ENCODE assay signal across 8 mouse cellular contexts in genomic region chr8:3280266-3280910, GRCm38 (mm10). TPM values are rescaled to one million over a fixed set of nuclear protein-coding genes. Genes with fewer than 3 reads are reported as not detected.
DNase-seq lines count a peak whose midpoint lies in the region; ATAC-seq and TF ChIP-seq lines count a peak whose summit lies in the region.

No protein-coding gene starts in this region.

- TF ChIP-seq CTCF in lung, postnatal 0 days (IDR thresholded peaks at IDR 0.05): no peak; the same call in 1 of the 2 replicates

- H3K27me3 ChIP-seq in megakaryocyte, embryonic 14.5 days (replicated peaks): no peaks in the 10 kb centered on the region
- H3K27me3 ChIP-seq in heart, embryonic 10.5 days (ENCODE audit: insufficient read depth, poor library complexity, severe bottlenecking): no peaks in the 10 kb centered on the region
- no peaks in the 10 kb centered on the region for H3K27me3 ChIP-seq in kidney, embryonic 16.5 days (ENCODE audit: insufficient read depth, low read length)
- H3K27me3 ChIP-seq in lung, postnatal 0 days (replicated peaks; ENCODE audit: insufficient read depth, low read length): no peaks in the 10 kb centered on the region

- no peak for TF ChIP-seq EP300 in lung, postnatal 0 days (IDR thresholded peaks at IDR 0.05)

- peak overlapping the region; percentile 33 for H3K4me3 ChIP-seq in megakaryocyte, embryonic 14.5 days (replicated peaks)
- H3K4me3 ChIP-seq in heart, embryonic 10.5 days: peak overlapping the region; percentile 91
- peak overlapping the region; percentile 95 for H3K4me3 ChIP-seq in kidney, embryonic 16.5 days (ENCODE audit: low read length)
- H3K4me3 ChIP-seq in lung, postnatal 0 days (ENCODE audit: low read depth, low read length): peak overlapping the region; percentile 89

- H3K4me2 ChIP-seq in kidney, embryonic 16.5 days (replicated peaks; ENCODE audit: low read depth, low read length): peak overlapping the region; percentile 86
- peak overlapping the region; percentile 92 for H3K4me2 ChIP-seq in lung, postnatal 0 days (replicated peaks; ENCODE audit: low read depth, low read length)

- 29% methylated on average over 11 of the region's 11 CpGs for WGBS in heart, embryonic 10.5 days
- WGBS in kidney, embryonic 16.5 days: 38% methylated on average over 11 of the region's 11 CpGs
- WGBS in lung, postnatal 0 days: 28% methylated on average over 11 of the region's 11 CpGs

- no peaks in the 10 kb centered on the region for H3K9me3 ChIP-seq in megakaryocyte, embryonic 14.5 days
- H3K9me3 ChIP-seq in heart, embryonic 10.5 days: peaks cover 3% of the 10 kb centered on the region; the same call in 1 of the 2 replicates
- no peaks in the 10 kb centered on the region for H3K9me3 ChIP-seq in kidney, embryonic 16.5 days (ENCODE audit: low read length)
- H3K9me3 ChIP-seq in lung, postnatal 0 days (ENCODE audit: low read length): no peaks in the 10 kb centered on the region

- H3K9ac ChIP-seq in kidney, embryonic 16.5 days (replicated peaks; ENCODE audit: low read length): peak overlapping the region; percentile 96; the same call in 1 of the 2 replicates
- H3K9ac ChIP-seq in lung, postnatal 0 days (replicated peaks; ENCODE audit: low read depth): no peak overlapping the region

- peaks cover 20% of the 10 kb centered on the region for H3K36me3 ChIP-seq in megakaryocyte, embryonic 14.5 days (replicated peaks; ENCODE audit: low read length)
- H3K36me3 ChIP-seq in heart, embryonic 10.5 days: no peaks in the 10 kb centered on the region
- H3K36me3 ChIP-seq in kidney, embryonic 16.5 days (ENCODE audit: insufficient read depth, low read length): peaks cover 2% of the 10 kb centered on the region; the same call in 1 of the 2 replicates
- H3K36me3 ChIP-seq in lung, postnatal 0 days (ENCODE audit: insufficient read depth, low read length): no peaks in the 10 kb centered on the region

- H3K4me1 ChIP-seq in megakaryocyte, embryonic 14.5 days: peaks cover 67% of the 10 kb centered on the region
- peaks cover 19% of the 10 kb centered on the region for H3K4me1 ChIP-seq in heart, embryonic 10.5 days
- H3K4me1 ChIP-seq in kidney, embryonic 16.5 days (ENCODE audit: insufficient read depth, low read length): peaks cover 21% of the 10 kb centered on the region
- H3K4me1 ChIP-seq in lung, postnatal 0 days (ENCODE audit: insufficient read depth, low read depth, low read length): peaks cover 21% of the 10 kb centered on the region; the same call in 1 of the 2 replicates

- no peak for ATAC-seq in megakaryocyte, adult 5-6 weeks (ENCODE audit: poor library complexity, severe bottlenecking)
- ATAC-seq in kidney, embryonic 16.5 days (ENCODE audit: low FRiP score, low TSS enrichment): no peak
- ATAC-seq in lung, postnatal 0 days: no peak

- no peak overlapping the region for H3K27ac ChIP-seq in heart, embryonic 10.5 days
- no peak overlapping the region for H3K27ac ChIP-seq in kidney, embryonic 16.5 days (ENCODE audit: low read length)
- H3K27ac ChIP-seq in lung, postnatal 0 days (ENCODE audit: low read length): no peak overlapping the region

- peak; percentile 57 for DNase-seq in cerebellum, adult 9-10 months
- no peak for DNase-seq in heart, embryonic 10.5 days (ENCODE audit: low spot score)
- peak; percentile 30 for DNase-seq in lung, postnatal 0 days (ENCODE audit: low spot score)
- DNase-seq in right cerebral cortex, postnatal 10 days (ENCODE audit: low spot score in 2 of 2): peak; percentile 45 to 48
- no peak for DNase-seq in layer of hippocampus, adult 8-10 months (ENCODE audit: low spot score in 2 of 2)

RNA-seq across cellular contexts. Expression of gene Insr, which starts 1.0 kb away (rescaled TPM):
- 0.17 and 0.75 TPM in 2 replicates for polyA plus RNA-seq in megakaryocyte, embryonic 14.5 days (2012; ENCODE audit: insufficient read depth, low replicate concordance)
- total RNA-seq in megakaryocyte, adult 5-6 weeks (2015): 23.7 and 24.8 TPM in 2 replicates
- 13.5 and 18.1 TPM in 2 replicates for total RNA-seq in megakaryocyte, adult 5-6 weeks (2017)
- 34.1 and 34.3 TPM in 2 replicates for polyA plus RNA-seq in heart, embryonic 10.5 days (2016; fragmentation: Nextera tagmentation; extraction: Ambion mirVana)
- 41.0 and 41.4 TPM in 2 replicates for polyA plus RNA-seq in kidney, embryonic 16.5 days (2015; fragmentation: Nextera tagmentation; extraction: Ambion mirVana)
- polyA plus RNA-seq in lung, postnatal 0 days (2015; fragmentation: Nextera tagmentation; extraction: Ambion mirVana): 27.1 and 31.1 TPM in 2 replicates
- 10 to 100 TPM; 49.8 to 58.2 (median 50.7) TPM for total RNA-seq in layer of hippocampus, adult 8-10 months (2022)

Comparison
In these comparisons a context has a peak if more than half of its experiments do, and no peak if none do; other contexts are left out.
1. H3K4me3 ChIP-seq: peak in every context shown above with its lines; median percentile 95 in kidney, embryonic 16.5 days; 91 in heart, embryonic 10.5 days; 89 in lung, postnatal 0 days; 33 in megakaryocyte, embryonic 14.5 days.
2. DNase-seq: peak in cerebellum, adult 9-10 months (single experiment), lung, postnatal 0 days (single experiment) and right cerebral cortex, postnatal 10 days (2 of 2); none in heart, embryonic 10.5 days (single experiment) and layer of hippocampus, adult 8-10 months (0 of 2).
3. RNA of gene Insr, which starts 1.0 kb away (polyA plus RNA-seq): 41.0 to 41.4 TPM in kidney, embryonic 16.5 days, 34.1 to 34.3 TPM in heart, embryonic 10.5 days and 27.1 to 31.1 TPM in lung, postnatal 0 days; 0.17 to 0.75 TPM in megakaryocyte, embryonic 14.5 days; every median in the first group is over 10 times any median in the second.